In genomic region chr10:78353196-78353595, GRCm38 (mm10) we compare ENCODE assay signal across 11 mouse cellular contexts. TPM values are rescaled to one million over a fixed set of nuclear protein-coding genes. Genes with fewer than 3 reads are reported as not detected.
DNase-seq lines count a peak whose midpoint lies in the region; ATAC-seq and TF ChIP-seq lines count a peak whose summit lies in the region.
"Had no signal": no experiment of that assay in that cellular context is flagged by ENCODE, and none has a peak within 500 bp of the region (broad histone marks: within the 10 kb centered on the region; RNA-seq: fewer than 3 reads in every experiment).

No protein-coding gene starts in this region.

- no peaks in the 10 kb centered on the region for H3K27me3 ChIP-seq in kidney, adult 2 months (replicated peaks; ENCODE audit: control insufficient read depth, insufficient read depth, low read length)
- no peaks in the 10 kb centered on the region for H3K27me3 ChIP-seq in midbrain, embryonic 14.5 days (ENCODE audit: control insufficient read depth, insufficient read depth, low read length)
- H3K27me3 ChIP-seq: heart, embryonic 15.5 days had no signal

- no peak for ATAC-seq in midbrain, embryonic 14.5 days (ENCODE audit: low FRiP score, low TSS enrichment)

- H3K27ac ChIP-seq in kidney, adult 2 months (ENCODE audit: insufficient read depth, low read depth, low read length) = peak overlapping the region; percentile 21; the same call in 1 of the 2 replicates
- no peak overlapping the region for H3K27ac ChIP-seq in midbrain, embryonic 14.5 days (replicated peaks; ENCODE audit: low read depth, low read length)
- H3K27ac ChIP-seq: liver, embryonic 15.5 days had no signal

- no peaks in the 10 kb centered on the region for H3K36me3 ChIP-seq in kidney, adult 2 months (ENCODE audit: control insufficient read depth, insufficient read depth, low read length)
- no peaks in the 10 kb centered on the region for H3K36me3 ChIP-seq in midbrain, embryonic 14.5 days (ENCODE audit: control insufficient read depth, insufficient read depth, low read length)
- H3K36me3 ChIP-seq: heart, embryonic 15.5 days; liver, embryonic 15.5 days had no signal

- WGBS in kidney, adult 2 months = 74% methylated on average over 4 of the region's 4 CpGs
- WGBS in midbrain, embryonic 14.5 days = 70% methylated on average over 4 of the region's 4 CpGs

- TF ChIP-seq CTCF in kidney, adult 2 months (conservative IDR thresholded peaks at IDR 0.05; ENCODE audit: insufficient read depth, insufficient read length, low read depth, low read length) = no peak

- TF ChIP-seq POLR2A in kidney, adult 2 months (IDR thresholded peaks at IDR 0.05; ENCODE audit: low read depth, low read length) = no peak

- H3K9ac ChIP-seq in midbrain, embryonic 14.5 days (replicated peaks; ENCODE audit: low read length) = peak overlapping the region; percentile 98; the same call in 1 of the 2 replicates

- H3K4me1 ChIP-seq in kidney, adult 2 months (ENCODE audit: control insufficient read depth, insufficient read depth, low read length) = peaks cover 28% of the 10 kb centered on the region
- peaks cover 19% of the 10 kb centered on the region for H3K4me1 ChIP-seq in midbrain, embryonic 14.5 days (ENCODE audit: control insufficient read depth, insufficient read depth, low read length)

- DNase-seq in kidney, adult 2 months = no peak
- no peak for DNase-seq in kidney, adult 11 months
- peak; percentile 56 for DNase-seq in MN1 (ENCODE audit: low spot score)
- DNase-seq in embryo, embryonic 9.5 days (ENCODE audit: extremely low spot score) = peak; percentile 21
- DNase-seq in midbrain, embryonic 14.5 days = no peak
- DNase-seq in left cerebral cortex, postnatal 14 days (ENCODE audit: low spot score in 2 of 2) = no peak
- no peak for DNase-seq in thymus, postnatal 0 days (ENCODE audit: low spot score)
- DNase-seq: adrenal gland, postnatal 36 days; spleen, adult 18-20 months had no signal

- H3K9me3 ChIP-seq in midbrain, embryonic 14.5 days (ENCODE audit: control insufficient read depth, low read length) = no peaks in the 10 kb centered on the region
- H3K9me3 ChIP-seq: heart, embryonic 15.5 days; liver, embryonic 15.5 days had no signal

- H3K4me2 ChIP-seq in midbrain, embryonic 14.5 days (ENCODE audit: low read length) = no peak overlapping the region

- intact Hi-C loops in left cerebral cortex, postnatal 14 days (cut with DNase I) = loop anchor here (5.0 kb wide), 1 partner anchor 34 kb away; no protein-coding TSS in a partner anchor

- no peak overlapping the region for H3K4me3 ChIP-seq in kidney, adult 2 months (ENCODE audit: insufficient read depth, low read depth, low read length)
- no peak overlapping the region for H3K4me3 ChIP-seq in midbrain, embryonic 14.5 days (replicated peaks; ENCODE audit: low read depth, low read length)

RNA-seq across cellular contexts. Expression of gene Agpat3, which starts 0.9 kb away (rescaled TPM):
- 460 and 530 TPM in 2 replicates for polyA plus RNA-seq in kidney, adult 2 months (2012; rRNA removed)
- polyA plus RNA-seq in midbrain, embryonic 14.5 days (2014; fragmentation: Nextera tagmentation; extraction: Ambion mirVana) = 61.4 and 68.0 TPM in 2 replicates
- total RNA-seq in left cerebral cortex, postnatal 14 days (2021) = 100 to 1,000 TPM; 290 to 296 TPM
- 139 and 152 TPM in 2 replicates for polyA plus RNA-seq in thymus, postnatal 0 days (2015; fragmentation: Nextera tagmentation; extraction: Ambion mirVana)

RNA-seq across cellular contexts. Expression of gene Rrp1, which starts 59.6 kb away (rescaled TPM):
- polyA plus RNA-seq in kidney, adult 2 months (2012; rRNA removed) = 58.2 and 80.3 TPM in 2 replicates
- polyA plus RNA-seq in midbrain, embryonic 14.5 days (2014; fragmentation: Nextera tagmentation; extraction: Ambion mirVana) = 305 and 353 TPM in 2 replicates
- 100 to 1,000 TPM; 355 to 365 TPM for total RNA-seq in left cerebral cortex, postnatal 14 days (2021)
- polyA plus RNA-seq in thymus, postnatal 0 days (2015; fragmentation: Nextera tagmentation; extraction: Ambion mirVana) = 373 and 391 TPM in 2 replicates

Comparison
In these comparisons a context has a peak if more than half of its experiments do, and no peak if none do; other contexts are left out.
1. DNase-seq: peak in MN1 (single experiment) and embryo, embryonic 9.5 days (single experiment); none in kidney, adult 2 months (single experiment), kidney, adult 11 months (single experiment), midbrain, embryonic 14.5 days (single experiment), left cerebral cortex, postnatal 14 days (0 of 2) and thymus, postnatal 0 days (single experiment).